Mouse (Mus musculus): ENCODE measurements around the gene Pdcd6ip.

DNA sequence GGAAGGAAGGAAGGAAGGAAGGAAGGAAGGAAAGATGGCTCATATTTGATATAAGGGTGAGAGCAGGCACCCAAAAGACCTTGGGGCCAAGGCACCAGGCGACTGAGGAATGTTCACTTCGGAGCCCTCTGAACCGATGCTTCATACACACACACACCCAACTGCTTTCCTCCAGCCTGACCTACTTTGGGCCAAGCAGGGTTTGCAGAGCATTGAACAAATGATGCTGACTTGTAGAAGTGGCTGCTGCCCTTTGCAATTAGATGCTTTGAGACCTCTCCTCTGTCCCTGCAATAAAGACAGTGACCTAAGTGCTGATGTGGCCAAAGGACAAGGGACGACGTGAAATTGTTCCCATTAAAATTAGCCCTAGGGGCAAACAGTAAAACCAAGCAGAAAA is 63.4 kb downstream of the Pdcd6ip start:
- TF ChIP-seq POLR2A (IDR thresholded peaks at IDR 0.05; ENCODE audit: low read depth, low read length) (no peak), CTCF (conservative IDR thresholded peaks at IDR 0.05; ENCODE audit: insufficient read depth, insufficient read length, low read depth, low read length) (no peak)

All from kidney, adult 2 months (tissue).